Mouse (Mus musculus) ES-CJ7 (cell line): Measurements from ENCODE around the gene Gse1.
A peak's percentile ranks its signal among the peaks of the same experiment; 100 is the strongest.

Source experiments
- DNase-seq: peaks from one replicate; pipeline ENCODE4 v3.0.0; 2011; ENCODE audit warnings: low read depth, low spot score

The Gse1 gene

DNA sequence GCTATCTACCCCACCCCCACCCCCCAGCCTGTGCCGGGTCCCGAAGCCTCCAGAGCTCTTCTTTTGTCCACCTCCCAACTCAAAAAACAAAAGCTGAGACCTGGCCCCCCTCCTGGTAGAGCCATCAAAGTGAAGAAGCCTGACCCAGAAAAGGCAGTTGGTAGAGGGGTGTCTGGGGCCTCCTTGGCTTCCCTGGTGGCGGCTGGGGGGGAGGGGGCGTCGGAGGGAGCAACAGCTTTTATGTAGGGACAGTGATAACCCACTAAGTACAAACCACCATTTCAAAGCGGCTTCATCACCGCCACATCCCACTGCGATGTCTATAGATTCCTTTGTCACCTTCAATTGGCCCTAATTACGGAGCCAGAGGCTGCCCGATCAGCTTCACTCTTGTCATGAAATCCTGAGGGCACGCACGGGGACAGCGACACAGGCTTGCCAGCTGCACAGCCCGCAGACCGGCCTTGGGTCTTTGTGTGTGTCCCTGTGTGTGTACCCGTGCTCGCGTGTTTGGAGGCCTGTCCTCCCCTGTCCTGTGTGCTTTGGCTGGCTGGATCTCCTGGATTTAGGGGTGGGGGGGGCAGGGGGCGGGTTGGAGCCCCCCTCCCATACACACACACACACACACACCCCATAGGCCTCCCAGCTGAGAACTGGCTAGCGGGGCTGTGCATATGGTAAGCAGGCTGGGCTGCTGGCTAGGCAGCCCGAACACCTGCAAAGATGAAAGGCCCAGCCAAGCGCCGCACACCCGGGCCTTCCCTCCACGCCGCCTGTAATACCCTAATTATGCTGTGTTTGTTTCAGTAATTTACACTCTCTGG is 285.6 kb downstream of the Gse1 start:
- DNase-seq = peak; percentile 67

DNA sequence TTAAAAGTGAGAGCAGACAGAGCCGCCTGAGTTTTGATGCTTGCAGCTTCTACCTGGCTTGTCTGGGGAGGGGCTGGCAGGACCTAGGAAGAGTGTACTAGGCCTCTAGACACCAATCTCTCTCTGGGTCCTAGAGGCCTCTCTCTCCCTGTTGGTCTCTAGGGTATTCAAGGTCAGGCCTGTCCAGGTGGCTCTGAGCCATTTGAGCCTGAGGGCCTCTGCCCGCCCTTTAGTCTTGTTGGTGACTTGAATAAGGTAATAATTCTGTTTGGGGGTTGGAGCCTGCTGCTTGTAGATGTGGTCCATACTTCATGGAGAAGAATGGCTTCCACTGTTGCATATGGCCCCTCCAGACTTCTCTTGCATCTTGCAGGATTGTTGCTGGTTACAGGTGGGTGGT is 287.0 kb downstream of the Gse1 start:
- no peak for DNase-seq

DNA sequence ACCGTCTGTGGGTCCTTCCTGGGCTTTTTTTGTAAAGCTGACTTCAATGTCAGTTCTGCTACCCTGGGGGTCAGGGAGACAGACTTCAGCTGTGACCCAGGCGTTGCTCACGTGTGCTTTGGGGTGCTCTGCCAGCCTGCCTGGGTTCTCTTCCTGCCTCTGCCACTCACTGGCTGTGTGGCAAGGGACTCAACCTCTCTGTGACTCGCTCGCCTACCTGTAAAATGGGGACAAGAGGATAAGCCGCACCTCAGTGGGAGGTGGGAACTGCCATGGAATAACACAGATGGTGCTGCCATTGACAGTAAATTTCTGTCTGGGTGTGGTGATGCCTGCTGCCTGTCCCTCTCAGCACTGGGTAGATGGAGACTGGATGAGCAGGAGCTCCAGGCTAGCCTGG is 287.4 kb downstream of the Gse1 start:
- peak; percentile 19 for DNase-seq

DNA sequence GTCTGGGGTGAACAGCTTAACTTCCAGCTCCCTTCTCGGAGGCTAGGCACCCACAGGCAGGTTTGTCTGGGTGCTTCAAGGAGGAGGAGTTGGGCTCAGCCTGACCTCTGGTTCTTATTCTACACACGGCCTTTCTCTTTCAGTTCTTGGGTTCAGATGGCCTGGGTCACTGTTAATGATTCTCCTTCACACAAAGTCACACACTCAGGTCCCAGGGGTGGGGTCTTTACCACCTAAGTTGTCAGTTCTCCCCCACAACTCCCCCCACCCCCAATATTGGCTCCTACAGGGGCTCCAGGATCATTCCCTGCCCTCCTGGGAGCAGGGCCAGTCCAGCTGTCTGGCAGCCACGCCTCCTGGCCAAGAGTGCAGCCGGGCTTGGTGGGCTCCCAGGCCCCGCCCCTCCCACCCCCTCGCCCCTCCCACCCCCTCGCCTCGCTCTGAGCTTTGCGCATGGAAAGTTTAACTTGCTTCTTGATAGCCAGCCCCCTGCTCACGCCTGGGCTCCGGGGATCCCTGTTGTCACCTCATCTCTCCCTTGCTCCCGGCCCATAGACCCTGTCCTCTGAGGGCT is 288.0 kb downstream of the Gse1 start:
- DNase-seq = peak; percentile 45

DNA sequence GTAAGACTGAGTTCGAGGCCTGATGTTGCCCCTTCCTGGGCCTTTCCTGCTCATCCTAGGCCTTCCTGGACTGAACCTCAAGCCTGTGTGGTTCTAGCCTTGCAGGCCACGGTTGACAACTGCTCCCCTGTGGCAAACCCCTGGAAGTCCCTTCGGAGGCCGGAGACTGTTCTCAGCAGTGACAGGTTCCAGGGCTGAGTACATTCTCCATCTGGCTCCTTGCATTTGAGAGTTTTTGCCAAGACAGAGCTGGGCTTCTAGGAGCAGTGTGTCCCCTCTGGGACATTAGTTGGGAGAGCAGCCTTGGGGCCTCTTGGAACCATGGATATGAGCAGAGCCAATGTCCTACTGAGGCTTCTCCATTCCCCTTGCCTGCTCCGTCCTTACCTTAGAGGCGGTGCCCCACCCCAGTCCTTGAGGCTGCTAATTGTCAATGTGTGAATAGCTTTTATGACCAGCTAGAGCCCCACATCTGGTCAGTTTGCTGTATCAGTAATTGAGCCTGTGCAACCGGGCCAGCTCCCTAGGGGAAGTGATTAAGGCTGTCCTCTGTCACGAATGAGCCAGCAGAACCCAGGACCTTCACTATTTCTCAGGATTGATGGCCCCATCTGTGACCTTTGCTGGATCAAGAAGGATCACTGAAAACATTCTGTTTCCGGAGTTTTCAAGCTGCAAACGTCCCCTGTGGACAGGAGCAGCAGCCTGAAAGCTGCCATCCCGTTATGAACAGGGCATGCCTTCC is 289.6 kb downstream of the Gse1 start:
- DNase-seq = peak; percentile 11

DNA sequence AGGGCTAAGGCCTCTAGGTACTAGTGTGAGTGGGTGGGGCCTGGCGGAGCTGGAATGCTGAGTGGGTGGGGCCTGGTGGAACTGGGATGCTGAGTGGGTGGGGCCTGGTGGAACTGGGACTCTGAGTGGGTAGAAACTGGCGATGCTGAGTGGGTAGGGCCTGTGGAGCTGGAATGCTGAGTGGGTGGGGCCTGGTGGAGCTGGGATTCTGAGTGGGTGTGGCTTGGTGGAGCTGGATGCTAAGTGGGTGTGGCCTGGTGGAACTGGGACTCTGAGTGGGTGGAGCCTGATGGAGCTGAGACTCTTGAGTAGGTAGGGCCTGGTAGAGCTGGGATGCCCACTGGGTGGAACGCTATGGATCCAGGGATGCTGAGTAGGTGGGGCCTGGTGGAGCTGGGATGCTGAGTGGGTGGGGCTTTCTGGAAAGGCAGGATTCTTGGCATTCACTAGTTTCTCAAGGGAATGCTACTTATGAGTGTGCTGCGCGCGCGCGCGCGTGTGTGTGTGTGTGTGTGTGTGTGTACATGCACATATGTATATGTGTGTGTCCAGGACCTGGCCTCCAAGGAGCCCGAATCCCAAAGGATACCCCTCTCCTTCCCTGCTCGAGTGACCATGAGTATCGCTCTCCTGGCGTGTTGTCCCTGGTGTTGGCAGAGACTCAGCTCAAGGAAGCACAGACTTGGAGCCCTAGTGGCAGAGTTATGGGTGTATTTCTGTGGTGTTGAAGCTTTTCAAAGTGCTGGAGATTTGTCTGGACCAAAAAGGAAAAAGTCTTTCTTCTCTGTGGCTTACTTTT is 290.7 kb downstream of the Gse1 start:
- peak; percentile 100 for DNase-seq

DNA sequence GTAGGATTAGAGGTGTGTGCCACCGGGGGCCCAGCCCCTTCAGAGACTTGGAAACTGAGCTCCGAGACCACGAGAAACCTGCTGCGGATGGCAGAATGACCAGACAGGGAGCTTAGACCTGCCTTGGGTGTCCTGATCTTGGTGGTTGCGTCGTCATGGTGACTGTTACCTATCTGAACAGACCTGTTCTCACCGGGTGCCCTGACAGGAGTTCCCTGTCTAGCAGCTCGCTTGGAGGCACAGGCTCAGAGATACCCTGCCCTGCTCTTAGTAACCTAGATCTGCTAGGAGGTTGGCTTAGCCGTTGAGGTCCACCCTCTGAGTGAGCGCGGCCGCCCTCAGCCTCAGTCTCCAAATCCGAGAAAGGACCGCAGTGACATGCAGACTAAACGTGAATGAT is 292.0 kb downstream of the Gse1 start:
- DNase-seq = peak; percentile 36

DNA sequence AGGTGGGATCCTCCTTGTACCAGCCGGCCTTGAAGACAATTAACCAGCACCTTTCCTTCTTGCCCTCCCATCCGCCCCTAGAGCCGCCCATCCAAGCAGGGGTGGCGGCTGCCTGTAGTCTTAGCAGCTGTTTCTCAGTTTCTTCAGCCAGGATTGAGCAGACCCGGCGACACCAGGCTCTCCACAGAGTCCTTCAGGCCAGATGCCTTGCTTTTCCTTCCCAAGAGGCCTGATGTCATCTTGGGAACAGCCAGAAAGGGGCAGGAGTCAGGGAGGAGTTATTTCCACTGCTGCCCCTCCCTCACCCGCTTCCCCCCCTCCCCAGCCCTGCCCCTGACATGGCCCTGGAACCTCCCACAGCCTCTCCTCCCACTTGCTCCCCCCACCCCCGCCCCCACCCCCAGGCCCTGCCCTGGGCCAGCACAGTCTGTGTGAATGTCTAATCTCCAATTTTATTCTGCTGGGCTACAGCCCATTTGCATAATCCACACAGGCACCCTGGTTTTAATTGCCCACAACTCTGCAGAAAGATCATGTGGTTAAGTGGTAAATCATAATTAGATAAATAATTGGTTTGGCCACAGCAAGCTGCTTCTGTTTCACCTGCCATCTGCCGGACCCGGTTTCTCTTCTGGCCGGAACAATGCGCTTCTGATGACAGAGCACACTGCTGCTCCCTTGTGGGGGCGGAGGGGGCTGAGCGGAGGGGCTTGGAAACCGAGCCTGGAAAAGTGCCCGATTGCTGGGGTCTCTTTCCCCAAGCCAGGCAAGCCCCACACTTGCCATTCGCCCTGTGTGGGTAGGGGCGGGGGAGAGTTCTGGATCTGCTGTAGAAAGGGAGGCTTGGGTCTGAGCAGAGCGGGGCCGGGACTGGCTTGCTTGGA is 292.7 kb downstream of the Gse1 start:
- peak; percentile 84 for DNase-seq

DNA sequence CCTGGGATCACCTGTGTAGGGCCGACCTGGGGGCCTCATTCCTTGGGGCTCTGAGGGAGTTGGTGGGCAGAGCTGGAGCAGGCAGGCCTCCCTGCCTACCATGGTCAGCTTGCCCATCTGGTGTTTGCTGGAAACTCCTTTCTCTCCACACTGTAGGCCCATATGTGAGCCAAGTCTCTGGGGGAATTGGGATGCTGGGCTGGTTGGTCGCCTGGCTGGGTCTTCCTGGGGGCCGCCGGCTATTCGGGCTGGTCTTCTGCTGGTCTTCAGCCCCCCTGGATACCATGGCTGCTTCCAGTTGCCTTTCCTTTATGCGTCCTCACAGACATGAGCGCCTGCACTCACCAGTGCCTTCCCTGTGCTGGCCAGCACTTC is 293.3 kb downstream of the Gse1 start:
- DNase-seq = no peak

- no peak for DNase-seq
These were observed 295.4 kb downstream of the Gse1 start for GRCm38 (mm10) chr8:120523641-120524040.

DNA sequence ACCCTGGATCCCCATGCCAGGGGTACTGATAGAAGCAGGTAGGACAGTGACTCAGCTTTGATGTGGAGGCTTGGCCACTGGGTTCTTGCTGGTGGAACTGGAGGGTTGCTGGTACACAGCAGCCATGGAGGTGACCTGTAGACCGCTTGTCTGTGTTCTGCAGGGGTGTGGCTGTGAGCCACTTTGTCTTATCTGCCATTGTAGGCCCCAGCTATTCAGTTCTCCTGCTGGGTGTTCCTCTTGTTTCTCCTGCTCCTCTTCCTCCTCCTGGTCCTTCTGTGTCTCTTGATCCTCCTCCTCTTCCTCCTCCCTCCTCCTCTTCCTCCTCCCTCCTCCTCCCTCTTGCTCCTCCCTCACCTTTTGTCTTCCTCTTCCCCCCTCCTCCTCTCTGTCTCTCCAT is 296.9 kb downstream of the Gse1 start:
- DNase-seq = no peak

- peak; percentile 74 for DNase-seq
These were observed 297.6 kb downstream of the Gse1 start for GRCm38 (mm10) chr8:120525832-120526231.

GRCm38 (mm10) chr8:120526577-120526976 is 298.3 kb downstream of the Gse1 start:
- DNase-seq = no peak

DNA sequence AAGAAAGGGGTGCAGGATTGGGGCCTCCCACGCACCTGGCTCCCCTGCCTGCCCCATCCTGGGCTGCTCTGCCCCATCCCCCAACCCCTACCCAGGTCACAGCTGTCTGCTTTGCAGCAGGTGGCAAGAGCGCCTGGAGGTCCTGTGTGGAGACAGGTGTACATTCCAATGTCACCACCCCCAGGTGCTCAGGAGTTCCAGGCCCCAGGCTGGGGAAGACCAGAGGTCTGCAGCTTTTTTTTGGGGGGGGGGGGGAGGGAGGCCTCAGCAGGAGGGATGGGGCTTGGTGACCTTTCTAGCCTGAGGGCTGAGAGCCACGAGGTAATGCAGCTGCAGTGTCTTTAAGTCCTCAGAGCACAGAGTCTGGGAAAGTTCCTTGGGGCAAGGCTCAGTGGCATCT is 300.1 kb downstream of the Gse1 start:
- peak; percentile 78 for DNase-seq

GRCm38 (mm10) chr8:120529226-120529625 is 301.0 kb downstream of the Gse1 start:
- DNase-seq = peak; percentile 93

GRCm38 (mm10) chr8:120530954-120531656 is 302.8 kb downstream of the Gse1 start:
- peak; percentile 95 for DNase-seq

GRCm38 (mm10) chr8:120531775-120532516 is 303.7 kb downstream of the Gse1 start:
- no peak for DNase-seq

DNA sequence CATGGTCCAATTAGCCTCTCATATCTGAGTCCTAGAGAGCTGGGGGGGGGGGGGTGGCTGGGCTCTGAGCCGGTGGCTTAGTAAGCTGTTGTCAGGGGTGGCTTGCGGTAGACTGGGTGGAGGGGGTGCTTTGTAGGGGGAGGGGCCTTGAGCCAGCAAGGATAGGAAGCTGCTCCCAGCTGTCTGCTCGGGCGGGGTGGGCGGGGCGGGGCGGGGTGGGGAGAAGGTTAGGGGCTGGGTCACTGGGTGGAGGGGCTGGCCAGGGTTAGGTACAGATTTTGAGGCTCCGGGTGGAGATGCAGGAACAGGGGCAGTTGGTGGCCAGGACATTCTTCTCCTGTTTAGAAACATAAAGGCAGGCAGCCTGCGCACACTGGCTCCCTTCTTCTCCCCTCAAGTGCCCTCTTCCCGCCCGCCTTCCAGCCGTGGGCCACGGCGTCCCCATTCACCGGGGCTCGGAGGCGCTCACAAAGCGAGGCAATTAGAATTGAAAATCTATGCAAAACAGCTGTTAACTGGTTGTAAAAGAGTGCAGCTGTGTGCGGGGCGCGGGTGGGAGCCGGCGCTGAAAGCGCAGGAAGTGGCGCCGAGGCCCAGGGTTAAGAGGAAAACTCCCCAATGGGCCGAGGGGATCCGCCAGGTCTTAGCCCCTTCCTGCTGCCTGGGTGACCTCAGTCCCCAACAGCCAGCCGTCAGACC is 304.4 kb downstream of the Gse1 start:
- DNase-seq = peak; percentile 90

DNA sequence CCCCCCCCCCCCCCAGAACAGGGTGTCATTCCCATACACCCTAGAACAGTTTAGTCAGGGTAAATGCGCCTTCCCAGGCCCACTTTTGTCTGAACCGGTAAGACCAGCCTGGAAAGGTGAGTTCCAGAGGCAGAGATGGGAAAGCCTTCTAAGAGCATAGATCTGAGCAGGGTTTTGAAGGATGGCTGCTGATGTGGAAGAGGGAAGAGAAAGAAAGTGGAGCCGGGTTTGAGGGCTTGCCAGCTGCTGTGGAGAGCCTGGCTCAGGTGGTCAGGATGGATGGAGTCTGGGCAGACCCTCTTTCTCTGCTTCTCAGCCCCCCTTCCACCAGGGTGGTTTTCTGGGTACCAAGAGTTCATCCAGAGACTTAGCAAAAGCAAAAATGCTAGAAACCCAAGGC is 305.1 kb downstream of the Gse1 start:
- no peak for DNase-seq
